Mouse (Mus musculus): ENCODE data around the gene Slc25a17. TPM values are rescaled to one million over a fixed set of nuclear protein-coding genes. Genes with fewer than 3 reads are reported as not detected.

Slc25a17 gene
- total RNA-seq, 2 experiments from 2014 or later = 48.7 to 51.0 TPM

DNA sequence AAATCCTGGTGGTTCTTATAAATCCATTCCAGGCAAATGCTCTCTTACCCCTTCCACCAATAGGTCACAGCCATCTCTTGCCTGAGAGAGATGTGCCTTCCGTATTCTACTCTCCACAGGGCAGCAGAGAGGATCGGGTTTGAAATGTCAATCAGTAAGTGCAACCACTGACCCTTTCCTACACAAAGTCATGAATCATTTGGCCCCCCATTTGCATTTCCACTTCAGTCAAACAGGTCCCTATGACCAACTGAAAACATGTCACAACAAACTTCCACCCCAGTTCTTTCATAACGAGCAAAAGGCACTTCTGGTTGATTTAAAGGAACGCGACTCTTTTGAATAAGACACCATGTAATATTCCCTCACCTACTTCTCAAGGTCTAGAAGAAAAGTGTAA lies 1.2 kb downstream of the Slc25a17 start:
- intact Hi-C loops (cut with DNase I) = no loop called here
- no peak for DNase-seq (ENCODE audit: low spot score in 2 of 2)

DNA sequence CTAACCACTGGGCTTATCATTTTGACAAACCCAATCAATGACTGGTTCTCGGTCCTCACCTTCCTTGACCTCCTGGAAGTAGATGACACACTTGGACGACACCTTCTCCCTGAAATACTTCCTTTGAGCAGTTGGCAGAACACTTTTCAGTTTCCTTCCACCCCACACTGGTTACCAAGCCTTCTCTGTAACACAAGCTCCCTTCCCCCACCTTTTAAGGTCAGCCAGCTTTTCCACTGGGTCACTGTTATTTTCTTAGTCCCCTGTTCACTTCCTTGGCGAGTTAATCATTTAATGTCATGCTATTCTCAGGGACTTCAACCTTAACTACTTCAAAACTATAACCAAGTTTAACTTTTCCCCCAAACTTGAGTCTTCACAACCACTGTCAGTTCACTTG lies 1.7 kb downstream of the Slc25a17 start:
- DNase-seq (ENCODE audit: low spot score in 2 of 2) = no peak
- intact Hi-C loops (cut with DNase I) = no loop called here

DNA sequence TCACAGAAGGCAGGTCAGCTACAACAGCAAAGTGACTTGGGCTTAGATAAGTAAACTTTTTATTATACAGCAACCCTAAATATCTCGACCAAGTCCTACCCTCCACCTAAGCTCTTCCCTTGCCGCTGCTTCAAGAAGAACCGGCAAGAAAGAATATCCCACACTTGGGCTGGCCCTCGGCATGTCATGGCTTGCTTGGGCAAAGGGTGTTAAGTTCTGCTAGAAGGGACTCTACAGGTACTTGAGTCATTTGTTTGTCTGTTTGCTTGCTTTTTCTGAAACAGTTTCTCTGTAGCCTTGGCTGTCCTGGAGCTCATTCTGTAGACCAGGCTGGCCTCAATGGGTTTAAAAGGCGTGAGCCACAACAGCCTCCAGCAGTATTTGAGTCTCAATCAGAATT lies 3.7 kb downstream of the Slc25a17 start:
- no peak for DNase-seq (ENCODE audit: low spot score in 2 of 2)
- intact Hi-C loops (cut with DNase I) = no loop called here

GRCm38 (mm10) chr15:81355146-81355761 lies 5.4 kb downstream of the Slc25a17 start:
- DNase-seq (ENCODE audit: low spot score in 2 of 2) = peak in 1 of 2 experiments; percentile 46
- intact Hi-C loops (cut with DNase I) = no loop called here

DNA sequence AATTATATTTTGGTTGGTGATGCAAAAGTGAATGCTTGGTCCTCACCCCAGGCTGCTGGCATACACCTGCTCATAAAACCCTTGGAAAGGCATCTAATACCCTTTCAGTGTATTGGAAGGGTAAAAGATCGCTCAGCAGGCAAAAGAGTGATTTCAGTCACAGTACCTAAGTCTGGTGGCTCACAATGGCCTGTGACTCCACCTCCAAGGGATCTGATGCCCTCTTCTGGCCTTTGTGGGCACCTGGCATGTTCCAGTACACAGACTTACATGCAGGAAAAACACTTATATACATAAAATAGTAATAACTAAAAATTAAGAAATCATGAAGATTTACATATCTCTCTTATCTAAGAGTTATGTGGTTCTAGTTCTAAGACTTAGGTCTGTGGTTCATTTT lies 8.0 kb downstream of the Slc25a17 start:
- intact Hi-C loops (cut with DNase I) = no loop called here
- no peak for DNase-seq (ENCODE audit: low spot score in 2 of 2)

GRCm38 (mm10) chr15:81350401-81350800 lies 10.2 kb downstream of the Slc25a17 start:
- no peak for DNase-seq (ENCODE audit: low spot score in 2 of 2)
- intact Hi-C loops (cut with DNase I) = no loop called here

GRCm38 (mm10) chr15:81348366-81348765 lies 12.2 kb downstream of the Slc25a17 start:
- DNase-seq (ENCODE audit: low spot score in 2 of 2) = no peak
- intact Hi-C loops (cut with DNase I) = loop anchor here (5.0 kb wide), 1 partner anchor 96 kb away; no protein-coding TSS in a partner anchor

DNA sequence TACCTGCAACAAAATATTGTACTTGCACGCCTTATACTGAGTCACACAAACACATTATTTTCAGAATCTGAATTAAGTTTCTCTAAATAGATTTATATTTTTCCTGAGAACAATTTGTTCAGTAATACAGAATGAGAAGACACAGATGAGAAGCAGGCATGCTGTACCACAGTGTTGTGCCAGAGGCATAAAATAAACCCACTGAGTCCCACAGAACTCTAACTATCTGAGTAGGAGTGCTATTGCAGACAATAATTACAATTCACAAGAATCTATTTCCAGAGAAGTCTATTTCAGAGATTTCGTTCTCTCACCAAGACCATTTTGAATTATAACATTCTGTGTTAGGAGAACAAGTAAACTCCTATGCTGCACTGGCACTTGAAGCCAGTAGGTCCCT lies 13.1 kb downstream of the Slc25a17 start:
- DNase-seq (ENCODE audit: low spot score in 2 of 2) = peak; percentile 45 to 80
- intact Hi-C loops (cut with DNase I) = loop anchor here (5.0 kb wide), 1 partner anchor 95 kb away; no protein-coding TSS in a partner anchor

- DNase-seq (ENCODE audit: low spot score in 2 of 2) = peak in 1 of 2 experiments; percentile 44
- intact Hi-C loops (cut with DNase I) = no loop called here
Observed at GRCm38 (mm10) chr15:81341426-81341825, 19.2 kb downstream of the Slc25a17 start.

- intact Hi-C loops (cut with DNase I) = no loop called here
- no peak for DNase-seq (ENCODE audit: low spot score in 2 of 2)
Observed at GRCm38 (mm10) chr15:81339158-81339557, 21.5 kb downstream of the Slc25a17 start.

DNA sequence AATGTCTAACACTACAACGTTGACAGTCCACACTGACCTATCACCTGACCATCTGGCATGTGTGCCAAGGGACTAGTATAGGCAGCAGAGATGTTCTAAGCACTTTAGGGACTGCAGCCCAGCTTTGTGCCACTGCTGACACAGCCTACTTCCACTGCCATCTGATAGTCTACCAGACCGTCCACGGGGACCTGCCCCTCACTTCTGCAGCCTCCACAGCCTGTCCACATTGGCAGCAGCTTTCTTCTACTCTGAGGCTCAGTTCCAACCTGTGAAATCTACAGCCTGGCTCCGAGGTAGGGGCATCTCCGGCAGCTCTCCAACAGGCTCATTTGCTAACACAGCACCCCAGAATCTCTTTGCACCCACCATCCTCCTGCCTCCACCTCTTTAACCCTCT lies 24.1 kb downstream of the Slc25a17 start:
- intact Hi-C loops (cut with DNase I) = no loop called here

DNA sequence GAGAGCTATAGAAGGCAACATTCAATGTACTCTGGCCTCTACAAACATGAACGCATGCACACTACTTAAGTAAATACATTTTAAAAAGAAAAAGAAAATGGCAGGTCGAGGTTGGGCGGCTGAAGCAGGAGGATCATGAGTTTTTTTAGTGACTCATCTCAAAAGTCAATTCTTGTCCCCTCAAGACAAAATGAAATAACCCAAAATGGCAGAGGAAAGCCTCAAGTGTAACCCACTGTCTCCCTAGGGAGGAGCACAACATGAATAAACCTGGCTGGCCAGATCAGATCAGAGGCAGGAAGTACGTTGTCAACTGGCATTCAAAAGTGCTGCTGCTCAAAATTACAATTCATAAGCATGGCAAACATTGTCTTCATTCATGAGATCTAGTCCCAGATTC lies 28.1 kb downstream of the Slc25a17 start:
- intact Hi-C loops (cut with DNase I) = no loop called here
- no peak for DNase-seq (ENCODE audit: low spot score in 2 of 2)

More for the DNA sequence above, 24.1 kb downstream of the Slc25a17 start:
- peak in 1 of 2 experiments; percentile 32 for DNase-seq (ENCODE audit: low spot score in 2 of 2)

GRCm38 (mm10) chr15:81330816-81331433 lies 29.7 kb downstream of the Slc25a17 start:
- DNase-seq (ENCODE audit: low spot score in 2 of 2) = no peak
- intact Hi-C loops (cut with DNase I) = no loop called here

GRCm38 (mm10) chr15:81329721-81330369 lies 30.8 kb downstream of the Slc25a17 start:
- DNase-seq (ENCODE audit: low spot score in 2 of 2) = no peak
- intact Hi-C loops (cut with DNase I) = no loop called here

DNA sequence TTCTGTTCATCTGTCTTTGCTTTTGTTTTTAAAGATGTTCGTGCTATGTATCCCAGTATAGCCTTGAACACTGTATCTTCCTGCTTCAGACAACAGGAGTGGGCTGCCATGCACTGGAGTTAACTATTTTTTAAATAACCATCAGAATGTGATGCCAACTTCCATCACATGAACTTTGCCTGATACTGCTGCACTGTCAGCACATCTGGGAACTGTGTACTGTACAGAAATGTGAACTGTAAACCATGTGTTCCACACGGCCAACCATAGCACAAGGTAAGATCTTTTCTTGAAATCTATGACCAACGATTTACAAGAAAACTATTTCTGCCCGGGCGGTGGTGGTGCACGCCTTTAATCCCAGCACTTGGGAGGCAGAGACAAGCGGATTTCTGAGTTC lies 33.1 kb downstream of the Slc25a17 start:
- DNase-seq (ENCODE audit: low spot score in 2 of 2) = no peak
- intact Hi-C loops (cut with DNase I) = no loop called here

DNA sequence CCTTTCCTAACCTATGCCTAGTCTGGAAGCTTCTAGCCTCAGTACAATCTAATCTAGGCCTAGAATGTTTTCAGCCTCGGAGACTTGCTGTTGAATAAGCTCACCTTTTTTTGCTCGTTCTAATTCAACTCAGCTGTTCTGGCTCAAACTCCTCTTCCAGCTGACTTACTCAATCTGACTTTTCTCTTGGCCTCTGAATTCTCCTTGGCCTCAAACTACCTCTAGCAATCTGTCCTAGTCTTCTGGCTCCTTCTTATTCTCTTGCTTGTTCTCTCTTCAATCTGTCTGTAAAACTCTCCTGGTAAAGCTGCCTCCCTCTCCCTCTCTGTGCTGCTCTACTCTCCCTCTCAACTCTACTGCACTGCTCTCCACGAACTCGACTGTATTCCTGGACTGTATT lies 35.6 kb downstream of the Slc25a17 start:
- intact Hi-C loops (cut with DNase I) = no loop called here

GRCm38 (mm10) chr15:81320137-81320536 lies 40.5 kb downstream of the Slc25a17 start:
- intact Hi-C loops (cut with DNase I) = no loop called here
- DNase-seq (ENCODE audit: low spot score in 2 of 2) = no peak

More for the DNA sequence above, 35.6 kb downstream of the Slc25a17 start:
- no peak for DNase-seq (ENCODE audit: low spot score in 2 of 2)

- no peak for DNase-seq (ENCODE audit: low spot score in 2 of 2)
- intact Hi-C loops (cut with DNase I) = no loop called here
Observed at GRCm38 (mm10) chr15:81319462-81319861, 41.1 kb downstream of the Slc25a17 start.

GRCm38 (mm10) chr15:81313928-81314327 lies 46.7 kb downstream of the Slc25a17 start:
- no peak for DNase-seq (ENCODE audit: low spot score in 2 of 2)
- intact Hi-C loops (cut with DNase I) = no loop called here

- no peak for DNase-seq (ENCODE audit: low spot score in 2 of 2)
- intact Hi-C loops (cut with DNase I) = no loop called here
Observed at GRCm38 (mm10) chr15:81311026-81311425, 49.6 kb downstream of the Slc25a17 start.

DNA sequence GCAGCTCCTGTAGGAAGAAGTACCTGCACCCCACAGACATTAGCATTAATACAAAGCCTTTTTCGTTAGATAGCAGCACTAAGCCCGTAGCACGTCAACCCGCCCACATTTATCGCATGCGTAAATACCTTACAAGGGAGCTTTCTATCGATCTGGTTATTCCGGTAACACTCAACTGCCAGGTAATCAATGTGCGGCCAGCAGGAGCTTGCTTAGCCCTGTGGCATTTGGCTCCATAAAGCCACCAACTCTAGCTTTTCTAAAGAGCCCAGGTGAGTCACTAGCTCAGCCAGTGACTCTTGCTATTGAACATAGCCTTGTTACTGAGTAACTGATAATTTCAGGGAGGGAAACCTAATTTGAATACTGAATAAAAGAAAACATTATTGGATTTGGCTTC lies 50.3 kb downstream of the Slc25a17 start:
- no peak for DNase-seq (ENCODE audit: low spot score in 2 of 2)
- intact Hi-C loops (cut with DNase I) = no loop called here
